Mouse (Mus musculus) hindbrain, embryonic 11.5 days (tissue): Measurements from ENCODE around the gene Flt3. TPM values are rescaled to one million over a fixed set of nuclear protein-coding genes. Genes with fewer than 3 reads are reported as not detected.

ENCODE experiments used
- ATAC-seq: fragments of 200-750 bp; cut with Nextera tagmentation; 2 replicates; pipeline ENCODE4 v1.8.0; 2017; ENCODE audit warnings: mild to moderate bottlenecking, moderate TSS enrichment, moderate library complexity; ENCODE audit not compliant: low FRiP score
- DNase-seq: peaks from one replicate; pipeline ENCODE4 v3.0.0-alpha.2; 2015; ENCODE audit warnings: low spot score
- H3K27ac ChIP-seq: fragments of 300-500 bp; sonication (generic); 2 replicates; pipeline ENCODE4 v1.5.1; 2014; ENCODE audit warnings: mild to moderate bottlenecking, low read depth, low read length
- H3K27me3 ChIP-seq: fragments of 300-500 bp; sonication (generic); 2 replicates; pipeline ENCODE4 v1.6.1; 2014; ENCODE audit warnings: mild to moderate bottlenecking, low read length, moderate library complexity, mixed read lengths; ENCODE audit not compliant: control insufficient read depth, insufficient read depth
- H3K36me3 ChIP-seq: fragments of 300-500 bp; sonication (generic); 2 replicates; pipeline ENCODE4 v1.6.1; 2014; ENCODE audit warnings: mild to moderate bottlenecking, low read length, moderate library complexity, mixed read lengths; ENCODE audit not compliant: control insufficient read depth, insufficient read depth
- H3K4me1 ChIP-seq: fragments of 300-500 bp; sonication (generic); replicated peaks from 2 replicates; pipeline ENCODE4 v1.6.1; 2014; ENCODE audit warnings: low read length, mixed read lengths; ENCODE audit not compliant: control insufficient read depth, insufficient read depth
- H3K4me2 ChIP-seq: fragments of 300-500 bp; sonication (generic); replicated peaks from 2 replicates; pipeline ENCODE4 v1.6.1; 2014; ENCODE audit warnings: mild to moderate bottlenecking, low read depth, low read length
- H3K4me3 ChIP-seq: fragments of 300-500 bp; sonication (generic); 2 replicates; pipeline ENCODE4 v1.5.1; 2014; ENCODE audit warnings: low read depth, low read length
- H3K9ac ChIP-seq: fragments of 300-500 bp; sonication (generic); 2 replicates; pipeline ENCODE4 v1.6.1; 2014; ENCODE audit warnings: low read depth, low read length
- H3K9me3 ChIP-seq: fragments of 300-500 bp; sonication (generic); 2 replicates; pipeline ENCODE4 v1.6.1; 2016; ENCODE audit warnings: low read length; ENCODE audit not compliant: control insufficient read depth
- WGBS: fragments of 180-500 bp; shearing (Covaris S2); extraction: QIAGEN DNeasy Blood & Tissue Kit; methylation state at CpG from one replicate; pipeline ENCODE4 v1.1.7; 2014; 5-methylcytosine and 5-hydroxymethylcytosine counted together
- polyA plus RNA-seq: library from polyadenylated mRNA; unstranded; fragments of >200 nt; fragmentation: Nextera tagmentation; extraction: Ambion mirVana; gene quantifications from 2 replicates; pipeline ENCODE4 v1.2.1, GENCODE M21; 2014

The Flt3 gene
- polyA plus RNA-seq, 1 experiment from 2014 or later, result 0.14 TPM

- Histone ChIP-seq H3K27ac (no peak overlapping the region), H3K4me3 (no peak overlapping the region), H3K9me3 (no peaks in the 10 kb centered on the region), H3K36me3 (no peaks in the 10 kb centered on the region), H3K9ac (no peak overlapping the region), H3K4me1 (0 out of 2 replicates have a peak, but pooled peaks cover 2% of the 10 kb centered on the region), H3K4me2 (no peak overlapping the region), H3K27me3 (peaks cover 16% of the 10 kb centered on the region)
- 23% methylated on average over 1 of the region's 1 CpGs for WGBS
- no peak for ATAC-seq
- no peak for DNase-seq
These were observed 5.2 kb downstream of the Flt3 start for GRCm38 (mm10) chr5:147395050-147395449.

- H3K9me3 ChIP-seq, result no peaks in the 10 kb centered on the region
- no peak overlapping the region for H3K4me2 ChIP-seq
- H3K9ac ChIP-seq, result no peak overlapping the region
- DNase-seq (no peak), ATAC-seq (no peak)
- WGBS, result 87% methylated on average over 12 of the region's 12 CpGs
- no peaks in the 10 kb centered on the region for H3K4me1 ChIP-seq
- no peak overlapping the region for H3K27ac ChIP-seq
- no peaks in the 10 kb centered on the region for H3K27me3 ChIP-seq
- no peak overlapping the region for H3K4me3 ChIP-seq
- no peaks in the 10 kb centered on the region for H3K36me3 ChIP-seq
These were observed 7.5 kb downstream of the Flt3 start for GRCm38 (mm10) chr5:147392667-147393213.

- Histone ChIP-seq H3K9me3 (no peaks in the 10 kb centered on the region), H3K4me3 (no peak overlapping the region), H3K27me3 (no peaks in the 10 kb centered on the region), H3K36me3 (no peaks in the 10 kb centered on the region), H3K4me1 (no peaks in the 10 kb centered on the region), H3K9ac (no peak overlapping the region), H3K4me2 (no peak overlapping the region), H3K27ac (no peak overlapping the region)
- DNase-seq (no peak), ATAC-seq (no peak)
- 76% methylated on average over 2 of the region's 2 CpGs for WGBS
These were observed 9.5 kb downstream of the Flt3 start for GRCm38 (mm10) chr5:147390772-147391171.

GRCm38 (mm10) chr5:147389052-147389451, 11.2 kb downstream of the Flt3 start:
- Histone ChIP-seq H3K4me3 (no peak overlapping the region), H3K36me3 (no peaks in the 10 kb centered on the region), H3K9ac (no peak overlapping the region), H3K9me3 (no peaks in the 10 kb centered on the region), H3K4me1 (no peaks in the 10 kb centered on the region), H3K27ac (no peak overlapping the region), H3K4me2 (no peak overlapping the region), H3K27me3 (no peaks in the 10 kb centered on the region)
- ATAC-seq, result no peak
- 91% methylated on average over 5 of the region's 5 CpGs for WGBS
- DNase-seq, result no peak

- no peak overlapping the region for H3K27ac ChIP-seq
- ATAC-seq, result no peak
- no peaks in the 10 kb centered on the region for H3K36me3 ChIP-seq
These were observed 11.8 kb downstream of the Flt3 start for GRCm38 (mm10) chr5:147388376-147389008.

GRCm38 (mm10) chr5:147386865-147387264, 13.4 kb downstream of the Flt3 start:
- ATAC-seq, result no peak
- no peaks in the 10 kb centered on the region for H3K36me3 ChIP-seq

More at GRCm38 (mm10) chr5:147388376-147389008, 11.8 kb downstream of the Flt3 start:
- DNase-seq, result no peak
- Histone ChIP-seq H3K4me1 (no peaks in the 10 kb centered on the region), H3K4me3 (no peak overlapping the region), H3K9ac (no peak overlapping the region), H3K4me2 (no peak overlapping the region), H3K27me3 (no peaks in the 10 kb centered on the region), H3K9me3 (no peaks in the 10 kb centered on the region)
- WGBS, result 83% methylated on average over 9 of the region's 9 CpGs

GRCm38 (mm10) chr5:147381396-147381795, 18.9 kb downstream of the Flt3 start:
- H3K36me3 ChIP-seq, result no peaks in the 10 kb centered on the region
- DNase-seq, result no peak
- no peak overlapping the region for H3K4me2 ChIP-seq
- no peaks in the 10 kb centered on the region for H3K9me3 ChIP-seq
- H3K4me1 ChIP-seq, result no peaks in the 10 kb centered on the region
- no peak for ATAC-seq
- no peak overlapping the region for H3K4me3 ChIP-seq
- H3K27me3 ChIP-seq, result no peaks in the 10 kb centered on the region
- no peak overlapping the region for H3K9ac ChIP-seq
- no peak overlapping the region for H3K27ac ChIP-seq
- WGBS, result 92% methylated on average over 10 of the region's 10 CpGs

More at GRCm38 (mm10) chr5:147386865-147387264, 13.4 kb downstream of the Flt3 start:
- 84% methylated on average over 13 of the region's 13 CpGs for WGBS
- H3K27ac ChIP-seq, result no peak overlapping the region
- no peak overlapping the region for H3K9ac ChIP-seq
- no peaks in the 10 kb centered on the region for H3K27me3 ChIP-seq
- H3K4me2 ChIP-seq, result no peak overlapping the region
- no peak for DNase-seq
- H3K9me3 ChIP-seq, result no peaks in the 10 kb centered on the region
- no peaks in the 10 kb centered on the region for H3K4me1 ChIP-seq
- H3K4me3 ChIP-seq, result no peak overlapping the region

GRCm38 (mm10) chr5:147379481-147379880, 20.8 kb downstream of the Flt3 start:
- Histone ChIP-seq H3K36me3 (no peaks in the 10 kb centered on the region), H3K9ac (no peak overlapping the region), H3K9me3 (no peaks in the 10 kb centered on the region), H3K27me3 (no peaks in the 10 kb centered on the region), H3K4me3 (no peak overlapping the region), H3K27ac (no peak overlapping the region), H3K4me2 (no peak overlapping the region), H3K4me1 (no peaks in the 10 kb centered on the region)
- no peak for DNase-seq
- no peak for ATAC-seq
- WGBS, result 85% methylated on average over 3 of the region's 3 CpGs

- H3K9ac ChIP-seq, result no peak overlapping the region
- H3K4me1 ChIP-seq, result no peaks in the 10 kb centered on the region
- H3K27ac ChIP-seq, result no peak overlapping the region
- no peak overlapping the region for H3K4me2 ChIP-seq
- no peaks in the 10 kb centered on the region for H3K36me3 ChIP-seq
- no peaks in the 10 kb centered on the region for H3K9me3 ChIP-seq
- DNase-seq (no peak), ATAC-seq (no peak)
- WGBS, result 90% methylated on average over 8 of the region's 8 CpGs
- no peaks in the 10 kb centered on the region for H3K27me3 ChIP-seq
- H3K4me3 ChIP-seq, result no peak overlapping the region
These were observed 30.0 kb downstream of the Flt3 start for GRCm38 (mm10) chr5:147370276-147370675.
